Mouse (Mus musculus): ENCODE measurements around the gene Il6st. TPM values are rescaled to one million over a fixed set of nuclear protein-coding genes. Genes with fewer than 3 reads are reported as not detected.

Il6st gene
- polyA plus RNA-seq, 1 experiment from 2014 or later = 15.1 TPM

GRCm38 (mm10) chr13:112551641-112552548 lies 88.0 kb downstream of the Il6st start:
- Histone ChIP-seq H3K9me3 (no peaks in the 10 kb centered on the region), H3K4me3 (no peak overlapping the region), H3K27ac (replicated peaks) (no peak overlapping the region), H3K27me3 (no peaks in the 10 kb centered on the region), H3K4me2 (replicated peaks) (no peak overlapping the region), H3K9ac (replicated peaks) (no peak overlapping the region), H3K36me3 (no peaks in the 10 kb centered on the region), H3K4me1 (no peaks in the 10 kb centered on the region)
- ATAC-seq (replicated peaks) = no peak
- WGBS = 93% methylated on average over 7 of the region's 7 CpGs

- Histone ChIP-seq H3K4me2 (replicated peaks) (no peak overlapping the region), H3K27me3 (no peaks in the 10 kb centered on the region), H3K9me3 (no peaks in the 10 kb centered on the region), H3K4me3 (no peak overlapping the region), H3K9ac (replicated peaks) (no peak overlapping the region), H3K4me1 (no peaks in the 10 kb centered on the region), H3K36me3 (no peaks in the 10 kb centered on the region), H3K27ac (replicated peaks) (no peak overlapping the region)
- WGBS = 93% methylated on average over 5 of the region's 5 CpGs
- ATAC-seq (replicated peaks) = no peak
Observed at GRCm38 (mm10) chr13:112553304-112553703, 89.4 kb downstream of the Il6st start.

- Histone ChIP-seq H3K36me3 (no peaks in the 10 kb centered on the region), H3K27me3 (no peaks in the 10 kb centered on the region), H3K9me3 (no peaks in the 10 kb centered on the region), H3K4me2 (replicated peaks) (no peak overlapping the region), H3K4me1 (no peaks in the 10 kb centered on the region), H3K27ac (replicated peaks) (no peak overlapping the region), H3K4me3 (no peak overlapping the region), H3K9ac (replicated peaks) (no peak overlapping the region)
- no peak for ATAC-seq (replicated peaks)
- WGBS = 62% methylated on average over 2 of the region's 2 CpGs
Observed at GRCm38 (mm10) chr13:112556501-112556900, 92.6 kb downstream of the Il6st start.

Other genes starting within 250 kb of the Il6st start
- 2.6 TPM in 2 replicates for gene Ankrd55, start 175.6 kb upstream of the Il6st start, polyA plus RNA-seq (2015; fragmentation: Nextera tagmentation; extraction: Ambion mirVana)
- gene Il31ra, start 130.3 kb downstream of the Il6st start, polyA plus RNA-seq (2015; fragmentation: Nextera tagmentation; extraction: Ambion mirVana) = 0.19 and 0.28 TPM in 2 replicates
- 0.60 and 0.61 TPM in 2 replicates for gene Ddx4, start 188.4 kb downstream of the Il6st start, polyA plus RNA-seq (2015; fragmentation: Nextera tagmentation; extraction: Ambion mirVana)
- 28.0 and 29.6 TPM in 2 replicates for gene Slc38a9, start 196.7 kb downstream of the Il6st start, polyA plus RNA-seq (2015; fragmentation: Nextera tagmentation; extraction: Ambion mirVana)

All from forebrain, embryonic 15.5 days (tissue).